Mouse (Mus musculus): Measurements from ENCODE around the gene Spen.

- TF ChIP-seq GATA1 (IDR thresholded peaks at IDR 0.05; ENCODE audit: borderline replicate concordance, low read length) (no peak), FLI1 (IDR thresholded peaks at IDR 0.05; ENCODE audit: low read length) (no peak)
Observed at GRCm38 (mm10) chr4:141471491-141471890, 66.9 kb downstream of the Spen start.
